Mouse (Mus musculus) stomach, embryonic 16.5 days (tissue): ENCODE measurements around the gene Rspo4. TPM values are rescaled to one million over a fixed set of nuclear protein-coding genes. Genes with fewer than 3 reads are reported as not detected.

Source experiments
- ATAC-seq: fragments of 200-750 bp; cut with Nextera tagmentation; 2 replicates; pipeline ENCODE4 v1.8.0; 2017; ENCODE audit warnings: moderate number of reproducible peaks, moderate TSS enrichment; ENCODE audit not compliant: insufficient read depth, low FRiP score
- H3K27ac ChIP-seq: fragments of 300-500 bp; sonication (generic); 2 replicates; pipeline ENCODE4 v1.5.1; 2014; ENCODE audit warnings: low read length
- H3K27me3 ChIP-seq: fragments of 300-500 bp; sonication (generic); 2 replicates; pipeline ENCODE4 v1.6.1; 2014; ENCODE audit warnings: low read length, control low read depth, mixed read lengths; ENCODE audit not compliant: control insufficient read depth, insufficient read depth
- H3K36me3 ChIP-seq: fragments of 300-500 bp; sonication (generic); 2 replicates; pipeline ENCODE4 v1.6.1; 2014; ENCODE audit warnings: low read length; ENCODE audit not compliant: control insufficient read depth, insufficient read depth
- H3K4me1 ChIP-seq: fragments of 300-500 bp; sonication (generic); 2 replicates; pipeline ENCODE4 v1.6.1; 2014; ENCODE audit warnings: low read length, control low read depth, mixed read lengths; ENCODE audit not compliant: control insufficient read depth, insufficient read depth
- H3K4me2 ChIP-seq: fragments of 300-500 bp; sonication (generic); 2 replicates; pipeline ENCODE4 v1.6.1; 2014; ENCODE audit warnings: low read depth, low read length, mixed read lengths
- H3K4me3 ChIP-seq: fragments of 300-500 bp; sonication (generic); replicated peaks from 2 replicates; pipeline ENCODE4 v1.5.1; 2014; ENCODE audit warnings: mild to moderate bottlenecking, low read length
- H3K9ac ChIP-seq: fragments of 300-500 bp; sonication (generic); 2 replicates; pipeline ENCODE4 v1.6.1; 2014; ENCODE audit warnings: low read length
- H3K9me3 ChIP-seq: fragments of 300-500 bp; sonication (generic); replicated peaks from 2 replicates; pipeline ENCODE4 v1.6.1; 2016; ENCODE audit warnings: low read length, control low read depth; ENCODE audit not compliant: control insufficient read depth
- WGBS: fragments of 180-500 bp; shearing (Covaris S2); extraction: QIAGEN DNeasy Blood & Tissue Kit; methylation state at CpG from one replicate; pipeline ENCODE4 v1.1.7; 2014; 5-methylcytosine and 5-hydroxymethylcytosine counted together
- polyA plus RNA-seq: library from polyadenylated mRNA; unstranded; fragments of >200 nt; fragmentation: Nextera tagmentation; extraction: Ambion mirVana; gene quantifications from 2 replicates; pipeline ENCODE4 v1.2.1, GENCODE M21; 2015

The Rspo4 gene
- 0.09 TPM in 1 of 2 replicates, not detected in the other for polyA plus RNA-seq

DNA sequence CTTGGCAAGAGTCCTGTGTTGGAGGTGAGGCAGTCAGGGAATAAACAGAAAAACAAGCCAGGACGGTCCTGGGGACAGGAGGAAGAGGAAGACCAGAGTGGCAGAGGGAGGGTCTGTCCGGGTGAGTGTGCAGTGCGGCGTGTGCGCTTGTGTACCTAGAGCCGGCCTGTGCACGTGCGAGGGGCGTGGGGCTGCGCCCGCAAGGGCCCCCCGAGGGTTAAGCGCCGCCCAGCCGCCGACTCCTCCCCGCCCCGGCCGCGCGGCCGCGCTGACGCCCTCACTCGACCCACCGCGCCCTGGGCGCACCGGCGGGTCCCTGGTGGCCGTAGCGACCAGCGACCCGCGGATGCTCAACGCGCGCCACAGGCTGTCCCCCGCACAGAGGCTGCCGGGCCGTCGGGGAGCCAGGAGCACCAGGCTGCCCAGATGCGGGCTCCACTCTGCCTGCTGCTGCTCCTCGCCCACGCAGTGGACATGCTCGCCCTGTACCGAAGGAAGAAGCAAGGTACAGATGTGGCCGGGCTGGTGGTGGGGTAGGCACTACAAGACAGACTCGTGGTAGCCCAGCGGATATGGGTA, at the start of gene Rspo4:
Rspo4 (plus strand) TSS at position 280 of the 579 bp plus-strand sequence.
- H3K4me1 ChIP-seq: no peaks in the 10 kb centered on the region; the same call in 1 of the 2 replicates
- ATAC-seq: peak; percentile 68; the same call in 1 of the 2 replicates
- peaks cover 28% of the 10 kb centered on the region for H3K27me3 ChIP-seq
- no peaks in the 10 kb centered on the region for H3K36me3 ChIP-seq
- no peak within 1 kb of the TSS for H3K27ac ChIP-seq
- H3K9ac ChIP-seq: peak within 1 kb of the TSS; percentile 36; the same call in 1 of the 2 replicates
- no peaks in the 10 kb centered on the region for H3K9me3 ChIP-seq
- H3K4me3 ChIP-seq: peak within 1 kb of the TSS; percentile 41
- peak within 1 kb of the TSS; percentile 63 for H3K4me2 ChIP-seq
- 1% methylated on average over 42 of the region's 50 CpGs for WGBS

- Histone ChIP-seq H3K36me3 (no peaks in the 10 kb centered on the region), H3K4me1 (no peaks in the 10 kb centered on the region), H3K4me3 (no peak overlapping the region), H3K9ac (no peak overlapping the region), H3K4me2 (no peak overlapping the region), H3K27me3 (no peaks in the 10 kb centered on the region), H3K9me3 (no peaks in the 10 kb centered on the region), H3K27ac (no peak overlapping the region)
- 74% methylated on average over 4 of the region's 4 CpGs for WGBS
- no peak for ATAC-seq
Observed at GRCm38 (mm10) chr2:151815586-151815985, 27.1 kb upstream of the Rspo4 start.

DNA sequence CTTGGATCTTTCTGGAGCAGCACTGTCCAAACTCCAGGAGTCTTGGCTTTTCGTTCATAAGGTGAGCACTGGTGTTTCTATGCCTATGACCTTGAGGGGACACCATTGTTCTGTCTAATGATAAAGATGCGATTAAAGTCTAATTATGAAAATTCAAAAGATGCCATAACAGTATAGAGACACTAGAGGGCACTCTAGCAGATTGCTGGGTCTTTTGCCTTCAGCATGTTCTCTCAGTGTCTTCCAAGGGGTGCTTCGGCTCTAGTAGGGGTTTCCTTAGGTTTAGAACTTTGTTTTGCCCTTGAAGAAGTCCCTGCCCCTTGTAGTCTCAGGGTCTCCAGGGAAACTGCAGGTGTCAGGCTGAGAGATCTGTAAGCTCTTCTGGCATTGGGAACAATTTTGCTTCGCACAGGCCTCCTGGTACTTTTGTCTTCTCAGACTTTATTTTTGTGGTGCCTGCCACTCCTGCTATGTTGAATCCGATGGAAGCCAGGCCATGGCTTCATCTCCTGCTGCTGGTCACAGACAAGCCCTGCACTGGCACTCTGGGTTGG, 19.6 kb downstream of the Rspo4 start:
- no peak overlapping the region for H3K9ac ChIP-seq
- no peak overlapping the region for H3K4me3 ChIP-seq

DNA sequence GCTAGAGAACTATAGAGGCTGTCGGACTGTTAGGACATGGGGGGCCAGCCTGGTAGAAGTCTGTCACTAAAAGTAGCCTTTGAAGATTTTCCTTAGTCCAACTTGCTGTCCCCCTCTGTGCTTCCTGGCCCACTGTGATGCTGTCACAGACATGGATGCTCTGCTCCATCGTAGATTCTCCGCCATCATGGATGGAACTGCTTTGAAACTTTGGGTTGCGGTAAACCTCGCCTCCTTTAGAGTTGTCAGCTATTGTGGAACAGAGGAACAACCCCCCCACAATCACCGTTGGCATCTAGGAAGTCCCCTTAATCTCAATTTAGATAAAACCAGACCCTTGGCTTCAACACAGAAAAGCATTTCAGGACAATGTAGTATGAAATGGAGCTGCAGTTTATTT, 22.2 kb downstream of the Rspo4 start:
- no peaks in the 10 kb centered on the region; the same call in 1 of the 2 replicates for H3K27me3 ChIP-seq
- ATAC-seq: no peak
- 86% methylated on average over 6 of the region's 6 CpGs for WGBS
- no peak overlapping the region for H3K9ac ChIP-seq
- H3K4me2 ChIP-seq: no peak overlapping the region
- no peaks in the 10 kb centered on the region for H3K9me3 ChIP-seq
- no peaks in the 10 kb centered on the region for H3K4me1 ChIP-seq
- H3K4me3 ChIP-seq: no peak overlapping the region
- no peaks in the 10 kb centered on the region for H3K36me3 ChIP-seq
- no peak overlapping the region for H3K27ac ChIP-seq

More for the DNA sequence above, 19.6 kb downstream of the Rspo4 start:
- no peaks in the 10 kb centered on the region for H3K4me1 ChIP-seq
- ATAC-seq: no peak
- 42% methylated on average over 5 of the region's 5 CpGs for WGBS
- no peak overlapping the region for H3K27ac ChIP-seq
- no peaks in the 10 kb centered on the region; the same call in 1 of the 2 replicates for H3K27me3 ChIP-seq
- H3K36me3 ChIP-seq: no peaks in the 10 kb centered on the region
- H3K4me2 ChIP-seq: no peak overlapping the region
- no peaks in the 10 kb centered on the region for H3K9me3 ChIP-seq

DNA sequence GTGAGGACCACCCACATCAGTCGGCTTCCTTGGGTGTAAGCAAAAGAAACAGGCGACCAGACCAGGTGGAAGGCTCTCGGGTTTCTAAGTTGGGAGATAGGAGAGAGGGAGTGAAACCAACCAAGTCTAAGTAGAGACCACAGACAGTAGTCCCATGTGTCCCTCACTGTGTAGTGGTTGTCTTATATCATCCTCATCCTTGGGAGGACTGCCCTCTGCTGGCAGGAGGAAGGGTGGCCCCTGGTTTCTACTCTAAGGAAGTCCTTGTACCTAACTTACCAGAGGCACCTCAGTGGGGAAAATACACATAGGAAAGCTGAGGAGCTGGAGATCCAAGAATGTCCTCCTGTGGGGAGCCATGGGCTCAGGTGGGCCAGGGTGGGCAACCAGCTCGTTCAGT, 23.8 kb downstream of the Rspo4 start:
- WGBS: 37% methylated on average over 4 of the region's 4 CpGs
- no peaks in the 10 kb centered on the region for H3K4me1 ChIP-seq
- H3K27ac ChIP-seq: no peak overlapping the region
- no peak overlapping the region for H3K4me2 ChIP-seq
- H3K9ac ChIP-seq: no peak overlapping the region
- H3K27me3 ChIP-seq: no peaks in the 10 kb centered on the region; the same call in 1 of the 2 replicates
- no peak overlapping the region for H3K4me3 ChIP-seq
- H3K36me3 ChIP-seq: no peaks in the 10 kb centered on the region
- no peaks in the 10 kb centered on the region for H3K9me3 ChIP-seq
- ATAC-seq: 0 out of 2 replicates have a peak, but pooled peaks have one; percentile 57

GRCm38 (mm10) chr2:151868196-151868595, 25.5 kb downstream of the Rspo4 start:
- ATAC-seq: no peak
- H3K4me3 ChIP-seq: no peak overlapping the region
- H3K36me3 ChIP-seq: no peaks in the 10 kb centered on the region
- no peaks in the 10 kb centered on the region; the same call in 1 of the 2 replicates for H3K27me3 ChIP-seq
- WGBS: 81% methylated on average over 8 of the region's 8 CpGs
- no peak overlapping the region for H3K27ac ChIP-seq
- no peak overlapping the region for H3K4me2 ChIP-seq
- no peaks in the 10 kb centered on the region for H3K9me3 ChIP-seq
- no peak overlapping the region for H3K9ac ChIP-seq
- no peaks in the 10 kb centered on the region for H3K4me1 ChIP-seq

DNA sequence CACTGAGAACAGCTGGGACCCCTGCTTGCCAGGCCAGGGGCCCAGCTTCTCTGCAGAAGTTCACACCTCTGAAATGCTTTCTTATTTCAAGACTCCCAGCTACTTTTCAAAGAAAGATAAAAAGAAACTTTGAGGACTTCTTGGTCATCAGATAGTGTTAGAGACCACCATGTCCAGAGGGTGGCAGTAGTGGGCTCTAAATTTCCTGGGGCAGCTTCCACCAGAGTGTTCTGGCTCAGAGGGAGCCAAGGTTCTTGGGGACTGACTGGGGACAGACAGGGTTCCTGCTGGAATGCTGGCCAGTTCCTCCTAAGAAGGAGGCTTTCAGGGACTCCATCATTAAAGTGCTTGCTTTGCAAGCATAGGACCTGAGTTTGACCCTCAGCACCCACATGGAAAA, 31.8 kb downstream of the Rspo4 start:
- no peaks in the 10 kb centered on the region for H3K9me3 ChIP-seq
- ATAC-seq: no peak
- no peak overlapping the region for H3K9ac ChIP-seq
- no peak overlapping the region for H3K4me3 ChIP-seq
- no peaks in the 10 kb centered on the region for H3K27me3 ChIP-seq
- no peaks in the 10 kb centered on the region for H3K4me1 ChIP-seq
- no peak overlapping the region for H3K4me2 ChIP-seq
- H3K36me3 ChIP-seq: no peaks in the 10 kb centered on the region
- H3K27ac ChIP-seq: no peak overlapping the region

- ATAC-seq: 0 out of 2 replicates have a peak, but pooled peaks have one; percentile 14
- H3K4me1 ChIP-seq: no peaks in the 10 kb centered on the region
- no peak overlapping the region for H3K4me3 ChIP-seq
- H3K36me3 ChIP-seq: no peaks in the 10 kb centered on the region
- 14% methylated on average over 8 of the region's 8 CpGs for WGBS
- no peaks in the 10 kb centered on the region for H3K27me3 ChIP-seq
- H3K9me3 ChIP-seq: no peaks in the 10 kb centered on the region
- no peak overlapping the region for H3K4me2 ChIP-seq
- no peak overlapping the region for H3K27ac ChIP-seq
- H3K9ac ChIP-seq: no peak overlapping the region
Observed at GRCm38 (mm10) chr2:151876012-151876485, 33.3 kb downstream of the Rspo4 start.

DNA sequence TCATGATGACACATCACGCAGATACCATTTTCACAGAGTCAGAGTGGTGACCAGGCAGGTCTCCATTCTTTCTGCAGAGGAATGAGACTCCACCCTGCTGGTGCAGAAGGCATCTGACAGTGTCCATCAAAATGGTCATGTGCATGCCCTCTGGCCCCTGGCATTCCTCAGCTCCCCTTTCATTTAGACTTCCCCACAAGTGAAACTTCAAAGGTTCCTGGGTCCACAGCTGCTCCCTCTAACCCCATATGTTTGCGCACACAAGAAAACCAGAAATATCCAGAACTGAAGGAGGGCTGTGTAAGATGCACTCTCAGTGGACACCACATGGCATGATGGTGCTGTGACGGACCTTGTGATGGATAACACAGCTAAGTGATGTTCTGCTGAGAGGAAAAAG, 35.9 kb downstream of the Rspo4 start:
- H3K27me3 ChIP-seq: no peaks in the 10 kb centered on the region
- no peak for ATAC-seq
- 67% methylated on average over 3 of the region's 3 CpGs for WGBS

More for the DNA sequence above, 35.9 kb downstream of the Rspo4 start:
- Histone ChIP-seq H3K4me2 (no peak overlapping the region), H3K4me3 (no peak overlapping the region), H3K9me3 (no peaks in the 10 kb centered on the region), H3K36me3 (no peaks in the 10 kb centered on the region), H3K27ac (no peak overlapping the region), H3K4me1 (no peaks in the 10 kb centered on the region), H3K9ac (no peak overlapping the region)
